40 mouse cellular contexts compared by ENCODE assay signal in genomic region chr1:55411079-55411478, GRCm38 (mm10). TPM values are rescaled to one million over a fixed set of nuclear protein-coding genes. Genes with fewer than 3 reads are reported as not detected.
"Had no signal": no experiment of that assay in that cellular context is flagged by ENCODE, and none has a peak within 500 bp of the region (broad histone marks: within the 10 kb centered on the region; RNA-seq: fewer than 3 reads in every experiment).

No protein-coding gene starts in this region.

- DNase-seq: left cerebral cortex, postnatal 4 days; liver; liver, embryonic 13.5 days; liver, postnatal 0 days; lung, adult 18-20 months; lung, adult 2 months; lung, embryonic 14.5 days; lung, postnatal 10 days; lung, postnatal 14 days; lung, postnatal 36 days; lung, postnatal 4 days; midbrain, embryonic 14.5 days had no signal

- H3K4me2 ChIP-seq: limb, embryonic 12.5 days; limb, embryonic 13.5 days; limb, embryonic 15.5 days; liver, embryonic 11.5 days; liver, embryonic 12.5 days; liver, embryonic 13.5 days; liver, embryonic 15.5 days; lung, embryonic 14.5 days; lung, embryonic 15.5 days; midbrain, embryonic 12.5 days; midbrain, embryonic 15.5 days; neural tube, embryonic 12.5 days had no signal

- H3K27me3 ChIP-seq: midbrain, embryonic 15.5 days; neural tube, embryonic 12.5 days had no signal

- ATAC-seq: liver, embryonic 12.5 days; liver, postnatal 0 days; lung, postnatal 0 days; midbrain, embryonic 15.5 days; midbrain, embryonic 16.5 days had no signal

- H3K4me3 ChIP-seq: left cerebral cortex, adult 2 months; limb, embryonic 10.5 days; limb, embryonic 12.5 days; limb, embryonic 13.5 days; limb, embryonic 15.5 days; liver, embryonic 12.5 days; liver, embryonic 13.5 days; liver, embryonic 15.5 days; lung, embryonic 15.5 days; megakaryocyte, embryonic 14.5 days; midbrain, embryonic 10.5 days; midbrain, embryonic 12.5 days; midbrain, embryonic 15.5 days; myocyte; neural tube, embryonic 12.5 days had no signal

- H3K36me3 ChIP-seq: limb, embryonic 10.5 days; limb, embryonic 12.5 days; limb, embryonic 13.5 days; limb, embryonic 15.5 days; liver, embryonic 12.5 days; liver, embryonic 13.5 days; liver, embryonic 15.5 days; lung, embryonic 15.5 days; midbrain, embryonic 10.5 days; midbrain, embryonic 12.5 days; midbrain, embryonic 15.5 days; neural tube, embryonic 12.5 days had no signal

- H3K9me3 ChIP-seq: limb, embryonic 10.5 days; limb, embryonic 12.5 days; limb, embryonic 13.5 days; limb, embryonic 15.5 days; liver, embryonic 12.5 days; liver, embryonic 13.5 days; liver, embryonic 15.5 days; lung, embryonic 15.5 days; midbrain, embryonic 10.5 days; midbrain, embryonic 12.5 days; midbrain, embryonic 15.5 days; neural tube, embryonic 12.5 days had no signal

- H3K27ac ChIP-seq: left cerebral cortex, adult 2 months; limb, embryonic 10.5 days; limb, embryonic 12.5 days; limb, embryonic 13.5 days; limb, embryonic 15.5 days; liver, embryonic 12.5 days; liver, embryonic 13.5 days; liver, embryonic 14.5 days; liver, embryonic 15.5 days; lung, embryonic 15.5 days; macrophage; midbrain, embryonic 10.5 days; midbrain, embryonic 12.5 days; midbrain, embryonic 15.5 days; neural tube, embryonic 12.5 days had no signal

- H3K9ac ChIP-seq: limb, embryonic 12.5 days; limb, embryonic 13.5 days; limb, embryonic 15.5 days; liver, embryonic 12.5 days; liver, embryonic 13.5 days; liver, embryonic 14.5 days; liver, embryonic 15.5 days; liver, postnatal 0 days; lung, embryonic 14.5 days; lung, embryonic 15.5 days; midbrain, embryonic 12.5 days; midbrain, embryonic 15.5 days; neural tube, embryonic 12.5 days had no signal

RNA-seq across cellular contexts. Expression of gene Plcl1, which starts 5.4 kb away (rescaled TPM):
- total RNA-seq: megakaryocyte-erythroid progenitor cell, adult 5-6 weeks had no signal

RNA-seq across cellular contexts. Expression of gene Boll, which starts 47.8 kb away (rescaled TPM):
- total RNA-seq: left cerebral cortex, adult 2 months; left cerebral cortex, postnatal 10 days; left cerebral cortex, postnatal 14 days; left cerebral cortex, postnatal 36 days; left cerebral cortex, postnatal 4 days; liver, adult 2 months; monocyte, adult 5-6 weeks had no signal
- polyA plus RNA-seq: limb, embryonic 11.5 days; liver, adult 2 months; liver, embryonic 14.5 days; liver, embryonic 16.5 days; lung, embryonic 14.5 days; macrophage; midbrain, embryonic 14.5 days; midbrain, embryonic 15.5 days; midbrain, embryonic 16.5 days; midbrain, postnatal 0 days; myocyte had no signal
